Mouse (Mus musculus) erythroblast, embryonic 14.5 days (primary cell): ENCODE data around the gene Cercam.

ENCODE experiments used
- GATA1 ChIP-seq: IDR thresholded peaks from 2 replicates; pipeline ENCODE4 v1.6.1; 2012; ENCODE audit warnings: low read length, inconsistent platforms, mixed read lengths
- TAL1 ChIP-seq: IDR thresholded peaks from 3 replicates; pipeline ENCODE4 v1.6.1; 2012; ENCODE audit warnings: low read length, inconsistent platforms, mixed read lengths

DNA sequence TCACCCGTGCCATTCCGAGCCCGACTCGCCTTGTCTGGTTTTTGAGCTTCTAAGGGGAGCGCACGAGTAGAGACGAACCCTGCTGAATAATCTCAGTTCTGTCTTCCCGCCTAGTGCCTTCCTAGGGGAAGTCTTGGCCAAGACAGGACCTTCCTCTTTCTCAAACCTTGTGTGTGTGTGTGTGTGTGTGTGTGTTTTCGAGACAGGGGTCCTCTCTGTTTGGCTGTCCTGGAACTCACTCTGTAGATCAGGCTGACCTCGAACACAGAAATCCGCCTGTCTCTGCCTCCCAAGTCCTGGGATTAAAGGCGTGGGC is 41.3 kb upstream of the Cercam start:
- TF ChIP-seq GATA1 (no peak), TAL1 (no peak)
